Mouse (Mus musculus) gastrocnemius, postnatal 25 days (tissue): ENCODE data around the gene Hcn4. TPM values are rescaled to one million over a fixed set of nuclear protein-coding genes. Genes with fewer than 3 reads are reported as not detected.

Source experiments
- DNase-seq: peaks from one replicate; pipeline ENCODE4 v3.0.0; 2022
- total RNA-seq, 2 experiments: library from RNA; stranded (reverse); gene quantifications; 1 replicate in 1 of 2; 2 replicates in 1 of 2; pipeline ENCODE4 v1.2.3; 2021

Hcn4 gene
- total RNA-seq, 2 experiments from 2014 or later: 1.1 to 2.8 TPM

- no peak for DNase-seq
These were observed 26.5 kb downstream of the Hcn4 start for GRCm38 (mm10) chr9:58849576-58850315.

- DNase-seq: no peak
These were observed 31.7 kb downstream of the Hcn4 start for GRCm38 (mm10) chr9:58854931-58855330.

GRCm38 (mm10) chr9:58859080-58859635, 35.9 kb downstream of the Hcn4 start:
- no peak for DNase-seq

- no peak for DNase-seq
These were observed 40.6 kb downstream of the Hcn4 start for GRCm38 (mm10) chr9:58863826-58864225.

GRCm38 (mm10) chr9:58871141-58871540, 47.9 kb downstream of the Hcn4 start:
- DNase-seq: no peak

- no peak for DNase-seq
These were observed 50.5 kb downstream of the Hcn4 start for GRCm38 (mm10) chr9:58873541-58874324.

- no peak for DNase-seq
These were observed 51.1 kb downstream of the Hcn4 start for GRCm38 (mm10) chr9:58874354-58874753.

GRCm38 (mm10) chr9:58875439-58875838, 52.2 kb downstream of the Hcn4 start:
- no peak for DNase-seq

- no peak for DNase-seq
These were observed 53.9 kb downstream of the Hcn4 start for GRCm38 (mm10) chr9:58876946-58877625.

GRCm38 (mm10) chr9:58879836-58880235, 56.6 kb downstream of the Hcn4 start:
- DNase-seq: no peak

- no peak for DNase-seq
These were observed 59.5 kb downstream of the Hcn4 start for GRCm38 (mm10) chr9:58882686-58883085.

- DNase-seq: no peak
These were observed 66.7 kb downstream of the Hcn4 start for GRCm38 (mm10) chr9:58889782-58890448.

- no peak for DNase-seq
These were observed 67.7 kb downstream of the Hcn4 start for GRCm38 (mm10) chr9:58890893-58891292.

- DNase-seq: no peak
These were observed 68.8 kb downstream of the Hcn4 start for GRCm38 (mm10) chr9:58891840-58892640.

- no peak for DNase-seq
These were observed 76.4 kb downstream of the Hcn4 start for GRCm38 (mm10) chr9:58899602-58900001.

- no peak for DNase-seq
These were observed 79.8 kb downstream of the Hcn4 start for GRCm38 (mm10) chr9:58902869-58903585.
